Comparison of ENCODE assay signal across 16 mouse cellular contexts in the genomic region with DNA sequence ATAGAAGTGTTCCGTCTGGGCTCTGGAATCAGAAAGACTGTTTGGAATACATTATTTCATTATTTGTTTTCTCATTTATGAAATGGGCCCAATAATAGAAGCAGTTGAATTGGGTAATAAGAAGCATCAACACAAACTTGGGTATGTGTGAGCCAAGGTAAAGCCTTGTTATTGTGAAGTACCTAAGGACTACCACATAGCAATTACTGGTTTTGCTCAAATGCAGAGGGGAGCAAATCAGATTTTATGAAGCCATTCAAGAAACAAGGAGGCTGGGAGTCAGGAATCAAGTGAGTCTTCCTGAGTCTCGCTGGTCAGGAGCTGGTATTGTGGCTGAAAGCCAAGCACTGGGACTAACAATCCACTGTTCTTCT. TPM values are rescaled to one million over a fixed set of nuclear protein-coding genes. Genes with fewer than 3 reads are reported as not detected.
DNase-seq lines count a peak whose midpoint lies in the region; ATAC-seq lines count a peak whose summit lies in the region.
"Had no signal": no experiment of that assay in that cellular context is flagged by ENCODE, and none has a peak within 500 bp of the region (broad histone marks: within the 10 kb centered on the region; RNA-seq: fewer than 3 reads in every experiment).

No protein-coding gene starts in this region.

- ATAC-seq in forebrain, embryonic 14.5 days: peak; percentile 55
- peak; percentile 57 for ATAC-seq in hindbrain, embryonic 14.5 days (ENCODE audit: low FRiP score)
- ATAC-seq in midbrain, embryonic 14.5 days (ENCODE audit: low FRiP score, low TSS enrichment): no peak; the same call in 1 of the 2 replicates

- 61% methylated on average over 2 of the region's 2 CpGs for WGBS in forebrain, embryonic 10.5 days
- 30% methylated on average over 2 of the region's 2 CpGs for WGBS in forebrain, embryonic 14.5 days
- 29% methylated on average over 2 of the region's 2 CpGs for WGBS in hindbrain, embryonic 14.5 days
- WGBS in midbrain, embryonic 14.5 days: 32% methylated on average over 2 of the region's 2 CpGs

- H3K9ac ChIP-seq in forebrain, embryonic 14.5 days (ENCODE audit: low read length): no peak overlapping the region
- H3K9ac ChIP-seq in hindbrain, embryonic 14.5 days: no peak overlapping the region
- no peak overlapping the region for H3K9ac ChIP-seq in midbrain, embryonic 14.5 days (replicated peaks; ENCODE audit: low read length)
- H3K9ac ChIP-seq: embryonic facial prominence, embryonic 12.5 days; kidney, embryonic 15.5 days; liver, embryonic 13.5 days had no signal

- peak overlapping the region; percentile 74 for H3K27ac ChIP-seq in forebrain, embryonic 10.5 days
- peak overlapping the region; percentile 88 for H3K27ac ChIP-seq in forebrain, embryonic 14.5 days (ENCODE audit: low read depth, low read length)
- H3K27ac ChIP-seq in hindbrain, embryonic 14.5 days: peak overlapping the region; percentile 97
- H3K27ac ChIP-seq in midbrain, embryonic 14.5 days (replicated peaks; ENCODE audit: low read depth, low read length): peak overlapping the region; percentile 93
- H3K27ac ChIP-seq: embryonic facial prominence, embryonic 12.5 days; heart, embryonic 10.5 days; kidney, embryonic 15.5 days; liver, embryonic 13.5 days had no signal

- intact Hi-C loops in left cerebral cortex, postnatal 36 days (cut with DNase I): no loop called here

- no peaks in the 10 kb centered on the region for H3K36me3 ChIP-seq in forebrain, embryonic 10.5 days (replicated peaks)
- no peaks in the 10 kb centered on the region for H3K36me3 ChIP-seq in forebrain, embryonic 14.5 days (ENCODE audit: control insufficient read depth, insufficient read depth, low read length)
- H3K36me3 ChIP-seq in hindbrain, embryonic 14.5 days (replicated peaks; ENCODE audit: control insufficient read depth, insufficient read depth): no peaks in the 10 kb centered on the region
- H3K36me3 ChIP-seq in midbrain, embryonic 14.5 days (ENCODE audit: control insufficient read depth, insufficient read depth, low read length): no peaks in the 10 kb centered on the region
- H3K36me3 ChIP-seq: embryonic facial prominence, embryonic 12.5 days; heart, embryonic 10.5 days; kidney, embryonic 15.5 days; liver, embryonic 13.5 days had no signal

- H3K27me3 ChIP-seq in forebrain, embryonic 10.5 days (ENCODE audit: poor library complexity, severe bottlenecking): no peaks in the 10 kb centered on the region
- no peaks in the 10 kb centered on the region for H3K27me3 ChIP-seq in forebrain, embryonic 14.5 days (replicated peaks; ENCODE audit: control insufficient read depth, insufficient read depth, low read length)
- H3K27me3 ChIP-seq in hindbrain, embryonic 14.5 days (ENCODE audit: control insufficient read depth, insufficient read depth, low read length): no peaks in the 10 kb centered on the region
- H3K27me3 ChIP-seq in midbrain, embryonic 14.5 days (ENCODE audit: control insufficient read depth, insufficient read depth, low read length): no peaks in the 10 kb centered on the region
- H3K27me3 ChIP-seq: embryonic facial prominence, embryonic 12.5 days; kidney, embryonic 15.5 days; liver, embryonic 13.5 days had no signal

- no peaks in the 10 kb centered on the region for H3K9me3 ChIP-seq in forebrain, embryonic 10.5 days
- no peaks in the 10 kb centered on the region for H3K9me3 ChIP-seq in forebrain, embryonic 14.5 days (replicated peaks; ENCODE audit: control insufficient read depth, low read length)
- no peaks in the 10 kb centered on the region for H3K9me3 ChIP-seq in hindbrain, embryonic 14.5 days (ENCODE audit: control insufficient read depth, low read length)
- no peaks in the 10 kb centered on the region for H3K9me3 ChIP-seq in midbrain, embryonic 14.5 days (ENCODE audit: control insufficient read depth, low read length)
- H3K9me3 ChIP-seq: embryonic facial prominence, embryonic 12.5 days; heart, embryonic 10.5 days; kidney, embryonic 15.5 days; liver, embryonic 13.5 days had no signal

- peaks cover 28% of the 10 kb centered on the region for H3K4me1 ChIP-seq in forebrain, embryonic 10.5 days
- H3K4me1 ChIP-seq in forebrain, embryonic 14.5 days (ENCODE audit: control insufficient read depth, insufficient read depth, low read length): peaks cover 9% of the 10 kb centered on the region
- H3K4me1 ChIP-seq in hindbrain, embryonic 14.5 days (replicated peaks; ENCODE audit: control insufficient read depth, insufficient read depth, low read length): peaks cover 17% of the 10 kb centered on the region
- H3K4me1 ChIP-seq in midbrain, embryonic 14.5 days (ENCODE audit: control insufficient read depth, insufficient read depth, low read length): peaks cover 16% of the 10 kb centered on the region

- DNase-seq in forebrain, embryonic 10.5 days (ENCODE audit: extremely low spot score, low spot score): no peak
- DNase-seq in forebrain, embryonic 14.5 days (ENCODE audit: low spot score): no peak
- no peak for DNase-seq in hindbrain, embryonic 14.5 days (ENCODE audit: low spot score)
- no peak for DNase-seq in midbrain, embryonic 14.5 days
- DNase-seq in Muller cell, postnatal 12 days (ENCODE audit: inconsistent ontology term): no peak
- DNase-seq in kidney, adult 11 months: no peak
- DNase-seq in retina, postnatal 1 day: no peak
- no peak for DNase-seq in left cerebral cortex, postnatal 36 days (ENCODE audit: low spot score in 2 of 2)
- DNase-seq: adrenal gland, postnatal 14 days; B cell, adult 2 months; heart, postnatal 14 days; liver, embryonic 13.5 days had no signal

- no peak overlapping the region for H3K4me2 ChIP-seq in forebrain, embryonic 14.5 days (ENCODE audit: low read length)
- peak overlapping the region; percentile 43 for H3K4me2 ChIP-seq in hindbrain, embryonic 14.5 days (replicated peaks)
- peak overlapping the region; percentile 38 for H3K4me2 ChIP-seq in midbrain, embryonic 14.5 days (ENCODE audit: low read length)
- H3K4me2 ChIP-seq: embryonic facial prominence, embryonic 12.5 days; kidney, embryonic 15.5 days; liver, embryonic 13.5 days had no signal

- no peak overlapping the region for H3K4me3 ChIP-seq in forebrain, embryonic 10.5 days
- no peak overlapping the region for H3K4me3 ChIP-seq in forebrain, embryonic 14.5 days (ENCODE audit: low read depth, low read length)
- no peak overlapping the region for H3K4me3 ChIP-seq in hindbrain, embryonic 14.5 days (replicated peaks; ENCODE audit: low read length)
- no peak overlapping the region for H3K4me3 ChIP-seq in midbrain, embryonic 14.5 days (replicated peaks; ENCODE audit: low read depth, low read length)
- H3K4me3 ChIP-seq: embryonic facial prominence, embryonic 12.5 days; heart, embryonic 10.5 days; kidney, embryonic 15.5 days; liver, embryonic 13.5 days; myocyte had no signal

RNA-seq across cellular contexts. Expression of gene Rock2, which starts 38.4 kb away (rescaled TPM):
- 10.5 and 11.5 TPM in 2 replicates for polyA plus RNA-seq in forebrain, embryonic 10.5 days (2016; fragmentation: Nextera tagmentation; extraction: Ambion mirVana)
- polyA plus RNA-seq in forebrain, embryonic 14.5 days (2014; fragmentation: Nextera tagmentation; extraction: Ambion mirVana): 12.1 and 13.8 TPM in 2 replicates
- polyA plus RNA-seq in hindbrain, embryonic 14.5 days (2014; fragmentation: Nextera tagmentation; extraction: Ambion mirVana): 15.7 and 17.6 TPM in 2 replicates
- 17.2 and 17.8 TPM in 2 replicates for polyA plus RNA-seq in midbrain, embryonic 14.5 days (2014; fragmentation: Nextera tagmentation; extraction: Ambion mirVana)
- 100 to 1,000 TPM; 122 to 152 TPM for total RNA-seq in left cerebral cortex, postnatal 36 days (2021)

RNA-seq across cellular contexts. Expression of gene E2f6, which starts 45.5 kb away (rescaled TPM):
- 63.0 and 67.6 TPM in 2 replicates for polyA plus RNA-seq in forebrain, embryonic 10.5 days (2016; fragmentation: Nextera tagmentation; extraction: Ambion mirVana)
- polyA plus RNA-seq in forebrain, embryonic 14.5 days (2014; fragmentation: Nextera tagmentation; extraction: Ambion mirVana): 33.9 and 36.4 TPM in 2 replicates
- polyA plus RNA-seq in hindbrain, embryonic 14.5 days (2014; fragmentation: Nextera tagmentation; extraction: Ambion mirVana): 32.5 and 36.2 TPM in 2 replicates
- polyA plus RNA-seq in midbrain, embryonic 14.5 days (2014; fragmentation: Nextera tagmentation; extraction: Ambion mirVana): 33.4 and 36.9 TPM in 2 replicates
- 10 to 100 TPM; 32.4 to 37.5 TPM for total RNA-seq in left cerebral cortex, postnatal 36 days (2021)

RNA-seq across cellular contexts. Expression of gene Greb1, which starts 55.6 kb away (rescaled TPM):
- polyA plus RNA-seq in forebrain, embryonic 10.5 days (2016; fragmentation: Nextera tagmentation; extraction: Ambion mirVana): 12.9 and 14.6 TPM in 2 replicates
- polyA plus RNA-seq in forebrain, embryonic 14.5 days (2014; fragmentation: Nextera tagmentation; extraction: Ambion mirVana): 0.17 and 0.46 TPM in 2 replicates
- polyA plus RNA-seq in hindbrain, embryonic 14.5 days (2014; fragmentation: Nextera tagmentation; extraction: Ambion mirVana): 0.88 and 1.4 TPM in 2 replicates
- 1.6 and 2.5 TPM in 2 replicates for polyA plus RNA-seq in midbrain, embryonic 14.5 days (2014; fragmentation: Nextera tagmentation; extraction: Ambion mirVana)
- 1 to 10 TPM; 1.5 to 1.9 TPM for total RNA-seq in left cerebral cortex, postnatal 36 days (2021)
